Mouse (Mus musculus) layer of hippocampus, adult 6 months (tissue): ENCODE measurements around the gene Pkd1l3. TPM values are rescaled to one million over a fixed set of nuclear protein-coding genes. Genes with fewer than 3 reads are reported as not detected.

ENCODE experiments used
- long read RNA-seq, 2 experiments: library from polyadenylated mRNA; unstranded; transcript quantifications; one replicate each; pipeline ENCODE4 v2.0.0; 2019 to 2020
- polyA plus RNA-seq: library from polyadenylated mRNA; unstranded; fragments of <200 nt; fragmentation: Nextera tagmentation; gene quantifications from 2 replicates; pipeline ENCODE4 v1.2.3, GENCODE M21; 2021

The Pkd1l3 gene
- 0.34 and 0.65 TPM in 2 replicates for polyA plus RNA-seq
- long read RNA-seq, experiment 1, partial matches to known transcripts: 1 of 3 reads
- long read RNA-seq, experiment 1, other reads (novel, unspliced or antisense): 2 of 3 reads
- long read RNA-seq, experiment 2, partial matches to known transcripts: 1 of 6 reads
- long read RNA-seq, experiment 2, other reads (novel, unspliced or antisense): 4 of 6 reads

GRCm38 (mm10) chr8:109614243-109615210 is at the start of gene Pkd1l3:
TSS of gene Pkd1l3 (plus strand) at chr8:109614517.

GRCm38 (mm10) chr8:109565498-109566333 is 48.6 kb upstream of the Pkd1l3 start, which contains the start of the genes Dhx38 and Txnl4b:
TSS of gene Dhx38 (minus strand) at chr8:109565861.
TSS of gene Txnl4b (plus strand) at chr8:109565892.

GRCm38 (mm10) chr8:109578900-109579301 is 35.4 kb upstream of the Pkd1l3 start, which contains the start of gene Hp:
TSS of gene Hp (minus strand) at chr8:109579172.

GRCm38 (mm10) chr8:109608271-109609152 is 5.8 kb upstream of the Pkd1l3 start, which contains the start of gene Dhodh:
TSS of gene Dhodh (minus strand) at chr8:109608673.

GRCm38 (mm10) chr8:109693146-109693900 is 79.0 kb downstream of the Pkd1l3 start, which contains the start of gene Ist1:
TSS of gene Ist1 (minus strand) at chr8:109693260.

GRCm38 (mm10) chr8:109705320-109706075 is 91.2 kb downstream of the Pkd1l3 start, which contains the start of gene Zfp821:
TSS of gene Zfp821 (plus strand) at chr8:109705546.

Other genes with a start within 250 kb of the Pkd1l3 start
- 0.09 and 0.10 TPM in 2 replicates for gene Pmfbp1, start 120.5 kb upstream of the Pkd1l3 start, polyA plus RNA-seq
- 6.8 and 7.5 TPM in 2 replicates for gene Dhx38, start 48.7 kb upstream of the Pkd1l3 start, polyA plus RNA-seq
- gene Txnl4b, start 48.6 kb upstream of the Pkd1l3 start, polyA plus RNA-seq: 39.7 and 61.6 TPM in 2 replicates
- 0.31 and 0.34 TPM in 2 replicates for gene Hp, start 35.3 kb upstream of the Pkd1l3 start, polyA plus RNA-seq
- 21.1 and 24.5 TPM in 2 replicates for gene Dhodh, start 5.8 kb upstream of the Pkd1l3 start, polyA plus RNA-seq
- gene Ist1, start 78.7 kb downstream of the Pkd1l3 start, polyA plus RNA-seq: 82.3 and 82.8 TPM in 2 replicates
- 7.7 and 9.5 TPM in 2 replicates for gene Zfp821, start 91.0 kb downstream of the Pkd1l3 start, polyA plus RNA-seq
- 2.1 and 2.2 TPM in 2 replicates for gene Atxn1l, start 123.2 kb downstream of the Pkd1l3 start, polyA plus RNA-seq
- gene Ap1g1, start 164.0 kb downstream of the Pkd1l3 start, polyA plus RNA-seq: 19.0 and 20.4 TPM in 2 replicates